Mouse (Mus musculus) liver, postnatal 0 days (tissue): Measurements from ENCODE around the gene Tnrc18.

Experiments used
- CTCF ChIP-seq: sonication (generic); IDR thresholded peaks from 2 replicates; pipeline ENCODE4 v1.5.1; 2016; ENCODE audit warnings: antibody characterized with exemption, low read depth
- EP300 ChIP-seq: IDR thresholded peaks from 2 replicates; pipeline ENCODE4 v1.6.1; 2016; ENCODE audit warnings: antibody characterized with exemption, low read depth, mild to moderate bottlenecking

- TF ChIP-seq EP300 (no peak), CTCF (no peak)
Observed at GRCm38 (mm10) chr5:142690343-142690742, 127.1 kb downstream of the Tnrc18 start.
